Mouse (Mus musculus): ENCODE measurements around the gene Arfgap3.

DNA sequence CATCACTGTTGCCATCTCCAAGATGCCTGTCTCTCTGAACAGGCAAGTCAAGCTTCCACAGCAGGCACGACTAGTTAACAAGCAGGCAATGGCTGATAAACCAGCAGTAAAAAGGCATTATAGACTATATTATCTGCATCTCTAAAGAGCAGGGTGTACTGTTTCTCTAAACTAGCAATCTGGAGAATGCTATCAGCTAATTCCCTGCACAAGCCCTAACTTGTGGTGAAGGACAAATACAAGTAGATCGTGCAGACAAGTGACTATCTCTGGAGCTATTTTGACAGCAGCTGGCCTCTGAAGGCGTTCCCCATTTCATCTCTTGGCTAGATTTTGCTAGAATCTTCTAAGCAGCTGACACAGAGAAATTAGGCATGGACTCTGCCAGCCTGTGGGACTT is 14.1 kb upstream of the Arfgap3 start:
- TF ChIP-seq CTCF (IDR thresholded peaks at IDR 0.05; ENCODE audit: borderline replicate concordance, extremely low read depth, insufficient read depth, insufficient read length): no peak
- TF ChIP-seq POLR2A (IDR thresholded peaks at IDR 0.05; ENCODE audit: borderline replicate concordance, extremely low read depth, insufficient read depth, insufficient read length, poor library complexity, severe bottlenecking): no peak
